Mouse (Mus musculus) G1E (cell line): ENCODE data around the gene Mycbp. TPM values are rescaled to one million over a fixed set of nuclear protein-coding genes. Genes with fewer than 3 reads are reported as not detected.

Experiments used
- ATAC-seq: 2 replicates; pipeline ENCODE4 v1.8.0; 2016; ENCODE audit warnings: mild to moderate bottlenecking; ENCODE audit not compliant: insufficient number of reproducible peaks, poor library complexity, low FRiP score, severe bottlenecking; ENCODE audit errors: extremely low read depth
- DNase-seq: peaks from one replicate; pipeline ENCODE4 v3.0.0; 2012; ENCODE audit warnings: low spot score
- H3K27me3 ChIP-seq: 2 replicates; pipeline ENCODE4 v1.6.1; 2012; ENCODE audit warnings: mild to moderate bottlenecking, low read length, inconsistent platforms; ENCODE audit not compliant: insufficient read depth
- H3K36me3 ChIP-seq: replicated peaks from 2 replicates; pipeline ENCODE3; 2012; ENCODE audit warnings: mild to moderate bottlenecking, inconsistent platforms
- H3K4me1 ChIP-seq: 2 replicates; pipeline ENCODE4 v1.6.1; 2012; ENCODE audit warnings: low read depth, low read length, inconsistent platforms, mixed read lengths; ENCODE audit not compliant: insufficient read depth
- H3K4me3 ChIP-seq: 2 replicates; pipeline ENCODE4 v1.5.1; 2012; ENCODE audit warnings: low read depth, mild to moderate bottlenecking, inconsistent platforms, low read length, moderate library complexity, mixed read lengths
- H3K9me3 ChIP-seq: replicated peaks from 2 replicates; pipeline ENCODE4 v1.6.1; 2012; ENCODE audit warnings: inconsistent platforms
- CTCF ChIP-seq: IDR thresholded peaks from 2 replicates; pipeline ENCODE4 v1.5.1; 2012; ENCODE audit warnings: low read depth, low read length, inconsistent platforms, mixed read lengths
- GATA1 ChIP-seq: IDR thresholded peaks from 2 replicates; pipeline ENCODE4 v1.6.1; 2012; ENCODE audit warnings: borderline replicate concordance, low read length, inconsistent platforms, mixed read lengths
- GATA2 ChIP-seq: IDR thresholded peaks from 2 replicates; pipeline ENCODE4 v1.6.1; 2012; ENCODE audit warnings: low read depth, low read length, inconsistent platforms, borderline replicate concordance
- POLR2AphosphoS5 ChIP-seq: IDR thresholded peaks from 2 replicates; pipeline ENCODE4 v1.6.1; 2012; ENCODE audit warnings: low read depth, low read length, inconsistent platforms; ENCODE audit not compliant: insufficient replicate concordance
- TAL1 ChIP-seq: conservative IDR thresholded peaks from 2 replicates; pipeline ENCODE4 v1.6.1; 2012; ENCODE audit warnings: low read depth, low read length, inconsistent platforms, mixed read lengths
- polyA plus RNA-seq: library from polyadenylated mRNA; stranded (reverse); fragments of >175 nt; gene quantifications from 2 replicates; pipeline ENCODE4 v1.2.3, GENCODE M21; 2012
- total RNA-seq, 2 experiments: library from RNA; stranded (forward) in 1 of 2; stranded (reverse) in 1 of 2; fragments of 200-1000 nt in 1 of 2; fragments of >200 nt in 1 of 2; fragmentation: Nextera tagmentation in 1 of 2; gene quantifications; 2 replicates each; pipeline ENCODE4 v1.2.3; 2014 to 2017

Mycbp gene
- total and polyA plus RNA-seq, 3 experiments = 26.6 to 47.3 (median 28.1) TPM

GRCm38 (mm10) chr4:123893726-123894125 is 10.9 kb upstream of the Mycbp start:
- Histone ChIP-seq H3K4me3 (no peak overlapping the region), H3K4me1 (no peaks in the 10 kb centered on the region; the same call in 1 of the 2 replicates), H3K36me3 (no peaks in the 10 kb centered on the region), H3K27me3 (peaks cover 16% of the 10 kb centered on the region), H3K9me3 (no peaks in the 10 kb centered on the region)
- TF ChIP-seq GATA1 (no peak), POLR2AphosphoS5 (no peak), TAL1 (no peak), GATA2 (no peak), CTCF (no peak)
- ATAC-seq = no peak
- DNase-seq = no peak

- ATAC-seq (no peak), DNase-seq (no peak)
- no peaks in the 10 kb centered on the region; the same call in 1 of the 2 replicates for H3K4me1 ChIP-seq
- peaks cover 16% of the 10 kb centered on the region for H3K27me3 ChIP-seq
- no peaks in the 10 kb centered on the region for H3K9me3 ChIP-seq
- TF ChIP-seq TAL1 = no peak
- no peak for TF ChIP-seq GATA2
- TF ChIP-seq POLR2AphosphoS5 = no peak
- TF ChIP-seq CTCF = no peak
- no peak for TF ChIP-seq GATA1
- H3K36me3 ChIP-seq = peaks cover 2% of the 10 kb centered on the region
- H3K4me3 ChIP-seq = no peak overlapping the region
These were observed 10.3 kb upstream of the Mycbp start for GRCm38 (mm10) chr4:123894295-123894694.

GRCm38 (mm10) chr4:123898696-123899095 is 5.9 kb upstream of the Mycbp start:
- peaks cover 3% of the 10 kb centered on the region for H3K36me3 ChIP-seq
- no peak overlapping the region for H3K4me3 ChIP-seq
- peaks cover 13% of the 10 kb centered on the region for H3K27me3 ChIP-seq
- peaks cover 5% of the 10 kb centered on the region for H3K4me1 ChIP-seq
- no peak for TF ChIP-seq GATA1
- no peak for TF ChIP-seq TAL1
- no peak for TF ChIP-seq POLR2AphosphoS5
- peak; percentile 31 for TF ChIP-seq CTCF
- ATAC-seq = no peak
- DNase-seq = peak; percentile 43
- no peaks in the 10 kb centered on the region for H3K9me3 ChIP-seq

- DNase-seq (no peak), ATAC-seq (no peak)
- Histone ChIP-seq H3K4me3 (no peak overlapping the region), H3K9me3 (no peaks in the 10 kb centered on the region), H3K27me3 (no peaks in the 10 kb centered on the region), H3K36me3 (peaks cover 18% of the 10 kb centered on the region), H3K4me1 (peaks cover 24% of the 10 kb centered on the region)
- TF ChIP-seq CTCF (no peak), TAL1 (no peak)
These were observed 1.2 kb upstream of the Mycbp start for GRCm38 (mm10) chr4:123903432-123903831.

GRCm38 (mm10) chr4:123905126-123905668 is 565 bp downstream of the Mycbp start:
- Histone ChIP-seq H3K27me3 (no peaks in the 10 kb centered on the region), H3K9me3 (no peaks in the 10 kb centered on the region), H3K4me3 (peak overlapping the region; percentile 84), H3K36me3 (peaks cover 33% of the 10 kb centered on the region), H3K4me1 (peaks cover 24% of the 10 kb centered on the region)
- no peak for TF ChIP-seq GATA1
- no peak for TF ChIP-seq CTCF
- TF ChIP-seq POLR2AphosphoS5 = no peak
- TF ChIP-seq GATA2 = no peak
- TF ChIP-seq TAL1 = no peak
- DNase-seq (no peak), ATAC-seq (no peak)

GRCm38 (mm10) chr4:123911503-123911902 is 6.9 kb downstream of the Mycbp start:
- Histone ChIP-seq H3K4me3 (no peak overlapping the region), H3K9me3 (no peaks in the 10 kb centered on the region), H3K36me3 (peaks cover 71% of the 10 kb centered on the region), H3K27me3 (no peaks in the 10 kb centered on the region), H3K4me1 (peaks cover 30% of the 10 kb centered on the region)
- ATAC-seq (no peak), DNase-seq (no peak)
- TF ChIP-seq GATA1 = no peak
- no peak for TF ChIP-seq CTCF
- TF ChIP-seq POLR2AphosphoS5 = no peak
- no peak for TF ChIP-seq TAL1
- no peak for TF ChIP-seq GATA2

DNA sequence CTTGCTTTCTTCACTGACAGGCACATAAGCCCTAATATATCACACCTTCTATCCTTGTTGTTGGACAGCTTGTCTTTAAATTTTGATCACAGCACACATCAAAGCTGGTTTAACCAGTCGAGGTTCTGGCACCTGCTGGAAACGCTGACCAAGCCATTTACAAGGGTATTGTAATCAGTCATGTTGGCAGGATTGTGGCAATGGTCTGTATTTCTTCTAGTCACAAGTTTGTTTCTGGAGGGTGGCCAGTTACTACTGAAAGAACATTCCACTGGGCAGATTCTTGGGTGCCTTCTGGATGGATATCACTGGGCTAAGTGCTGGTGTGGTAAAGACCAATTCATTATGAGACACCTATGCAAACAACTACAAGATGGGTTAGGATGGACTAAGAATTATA is 7.8 kb downstream of the Mycbp start:
- H3K36me3 ChIP-seq = peaks cover 63% of the 10 kb centered on the region
- no peak for DNase-seq
- no peak for TF ChIP-seq GATA2
- no peak for TF ChIP-seq POLR2AphosphoS5
- TF ChIP-seq GATA1 = no peak
- TF ChIP-seq CTCF = no peak
- no peak for TF ChIP-seq TAL1
- ATAC-seq = no peak
- H3K4me3 ChIP-seq = no peak overlapping the region
- H3K27me3 ChIP-seq = no peaks in the 10 kb centered on the region
- peaks cover 24% of the 10 kb centered on the region for H3K4me1 ChIP-seq
- H3K9me3 ChIP-seq = no peaks in the 10 kb centered on the region
